Mouse (Mus musculus): ENCODE data around the gene Gm12888. TPM values are rescaled to one million over a fixed set of nuclear protein-coding genes. Genes with fewer than 3 reads are reported as not detected.

Gm12888 gene
- total RNA-seq (2023) = not detected

GRCm38 (mm10) chr4:121324817-121325216, at the start of gene Gm12888:
Gene Gm12888 (minus strand): TSS chr4:121324917.

Other genes starting within 250 kb of the Gm12888 start
- gene Zmpste24, start 226.7 kb downstream of the Gm12888 start, total RNA-seq (2023) = 27.3 TPM
- not detected for gene Tmco2, start 215.7 kb downstream of the Gm12888 start, total RNA-seq (2023)
- 61.8 TPM for gene Rlf, start 109.8 kb downstream of the Gm12888 start, total RNA-seq (2023)
- not detected for gene Gm12886, start 98.2 kb upstream of the Gm12888 start, total RNA-seq (2023)